Mouse (Mus musculus): ENCODE results near the gene B4galt4.
"Not testable (repeated sequence)": the region's sequence is repeated elsewhere in the genome, so short reads cannot be mapped to it uniquely, and the experiment has no call there.

B4galt4 gene

GRCm38 (mm10) chr16:38771145-38771544 lies 29.1 kb downstream of the B4galt4 start:
- DNase-seq (ENCODE audit: low spot score), result no peak

- DNase-seq (ENCODE audit: low spot score), result no peak
Measured at GRCm38 (mm10) chr16:38772906-38773496, 30.9 kb downstream of the B4galt4 start.

- DNase-seq (ENCODE audit: low spot score), result no peak
Measured at GRCm38 (mm10) chr16:38774964-38775746, 33.1 kb downstream of the B4galt4 start.

GRCm38 (mm10) chr16:38776342-38776741 lies 34.3 kb downstream of the B4galt4 start:
- no peak for DNase-seq (ENCODE audit: low spot score)

- no peak for DNase-seq (ENCODE audit: low spot score)
Measured at GRCm38 (mm10) chr16:38780960-38781572, 39.0 kb downstream of the B4galt4 start.

GRCm38 (mm10) chr16:38781946-38782345 lies 39.9 kb downstream of the B4galt4 start:
- DNase-seq (ENCODE audit: low spot score), result no peak

- no peak for DNase-seq (ENCODE audit: low spot score)
Measured at GRCm38 (mm10) chr16:38782524-38783067, 40.5 kb downstream of the B4galt4 start.

GRCm38 (mm10) chr16:38785301-38785700 lies 43.2 kb downstream of the B4galt4 start:
- no peak for DNase-seq (ENCODE audit: low spot score)

- no peak for DNase-seq (ENCODE audit: low spot score)
Measured at GRCm38 (mm10) chr16:38789016-38789415, 47.0 kb downstream of the B4galt4 start.

- no peak for DNase-seq (ENCODE audit: low spot score)
Measured at GRCm38 (mm10) chr16:38789966-38790365, 47.9 kb downstream of the B4galt4 start.

GRCm38 (mm10) chr16:38793120-38793519 lies 51.1 kb downstream of the B4galt4 start:
- no peak for DNase-seq (ENCODE audit: low spot score)

GRCm38 (mm10) chr16:38798957-38799450 lies 56.9 kb downstream of the B4galt4 start:
- DNase-seq (ENCODE audit: low spot score), result no peak

GRCm38 (mm10) chr16:38800091-38800490 lies 58.0 kb downstream of the B4galt4 start, which contains the start of gene Upk1b:
Upk1b (minus strand) TSS chr16:38800328.
- DNase-seq (ENCODE audit: low spot score), result no peak

GRCm38 (mm10) chr16:38807796-38808195 lies 65.7 kb downstream of the B4galt4 start:
- not testable (repeated sequence) for DNase-seq (ENCODE audit: low spot score)

GRCm38 (mm10) chr16:38810196-38810595 lies 68.1 kb downstream of the B4galt4 start:
- no peak for DNase-seq (ENCODE audit: low spot score)

- DNase-seq (ENCODE audit: low spot score), result peak; percentile 6
Measured at GRCm38 (mm10) chr16:38812521-38812920, 70.5 kb downstream of the B4galt4 start.

Measured in MN1 (cell line).